Comparison of ENCODE assay signal across 9 mouse cellular contexts in genomic region chr1:19209359-19209745, GRCm38 (mm10). TPM values are rescaled to one million over a fixed set of nuclear protein-coding genes. Genes with fewer than 3 reads are reported as not detected.
DNase-seq lines count a peak whose midpoint lies in the region; ATAC-seq and TF ChIP-seq lines count a peak whose summit lies in the region.
"Had no signal": no experiment of that assay in that cellular context is flagged by ENCODE, and none has a peak within 500 bp of the region (broad histone marks: within the 10 kb centered on the region; RNA-seq: fewer than 3 reads in every experiment).

No protein-coding gene starts in this region.

- TF ChIP-seq CTCF in embryonic fibroblast, embryonic 13.5 days (IDR thresholded peaks at IDR 0.05; ENCODE audit: borderline replicate concordance, insufficient read depth, low read length) = no peak

- H3K9me3 ChIP-seq in kidney, embryonic 16.5 days (ENCODE audit: low read length) = no peaks in the 10 kb centered on the region
- H3K9me3 ChIP-seq in limb, embryonic 10.5 days (replicated peaks) = no peaks in the 10 kb centered on the region
- H3K9me3 ChIP-seq in neural tube, embryonic 15.5 days (replicated peaks) = no peaks in the 10 kb centered on the region
- H3K9me3 ChIP-seq: liver, embryonic 13.5 days had no signal

- no peaks in the 10 kb centered on the region for H3K36me3 ChIP-seq in kidney, embryonic 16.5 days (ENCODE audit: insufficient read depth, low read length)
- H3K36me3 ChIP-seq in limb, embryonic 10.5 days = no peaks in the 10 kb centered on the region
- H3K36me3 ChIP-seq in neural tube, embryonic 15.5 days = no peaks in the 10 kb centered on the region
- H3K36me3 ChIP-seq: liver, embryonic 13.5 days had no signal

- TF ChIP-seq POLR2A in embryonic fibroblast, embryonic 13.5 days (IDR thresholded peaks at IDR 0.05; ENCODE audit: low read depth, low read length) = no peak

- peaks cover 66% of the 10 kb centered on the region for H3K27me3 ChIP-seq in kidney, embryonic 16.5 days (ENCODE audit: insufficient read depth, low read length)
- H3K27me3 ChIP-seq in limb, embryonic 10.5 days (ENCODE audit: low read depth, poor library complexity, severe bottlenecking) = peaks cover 84% of the 10 kb centered on the region
- H3K27me3 ChIP-seq in neural tube, embryonic 15.5 days (replicated peaks) = peaks cover 35% of the 10 kb centered on the region

- ATAC-seq in kidney, embryonic 16.5 days (ENCODE audit: low FRiP score, low TSS enrichment) = no peak
- ATAC-seq in neural tube, embryonic 15.5 days (ENCODE audit: low FRiP score) = no peak
- ATAC-seq in inflammation-experienced regulatory T-cells, adult 6 months = no peak

- peak overlapping the region; percentile 54 for H3K4me3 ChIP-seq in kidney, embryonic 16.5 days (ENCODE audit: low read length)
- peak overlapping the region; percentile 33 for H3K4me3 ChIP-seq in embryonic fibroblast, embryonic 13.5 days (ENCODE audit: insufficient read depth, low read length)
- H3K4me3 ChIP-seq in limb, embryonic 10.5 days = peak overlapping the region; percentile 47
- peak overlapping the region; percentile 38 for H3K4me3 ChIP-seq in neural tube, embryonic 15.5 days (replicated peaks)

- H3K9ac ChIP-seq in kidney, embryonic 16.5 days (replicated peaks; ENCODE audit: low read length) = peak overlapping the region; percentile 63
- H3K9ac ChIP-seq in neural tube, embryonic 15.5 days (replicated peaks) = no peak overlapping the region; the same call in 1 of the 2 replicates
- H3K9ac ChIP-seq: liver, embryonic 13.5 days had no signal

- H3K4me1 ChIP-seq in kidney, embryonic 16.5 days (ENCODE audit: insufficient read depth, low read length) = no peaks in the 10 kb centered on the region
- no peaks in the 10 kb centered on the region for H3K4me1 ChIP-seq in embryonic fibroblast, embryonic 13.5 days (ENCODE audit: control insufficient read depth, insufficient read depth, low read length)
- H3K4me1 ChIP-seq in limb, embryonic 10.5 days = peaks cover 3% of the 10 kb centered on the region
- peaks cover 12% of the 10 kb centered on the region for H3K4me1 ChIP-seq in neural tube, embryonic 15.5 days
- H3K4me1 ChIP-seq: liver, embryonic 13.5 days had no signal

- WGBS in kidney, embryonic 16.5 days = under 1% methylated on average over 10 of the region's 10 CpGs
- WGBS in limb, embryonic 10.5 days = 2% methylated on average over 10 of the region's 10 CpGs
- WGBS in neural tube, embryonic 15.5 days = 1% methylated on average over 10 of the region's 10 CpGs

- H3K27ac ChIP-seq in kidney, embryonic 16.5 days (ENCODE audit: low read length) = peak overlapping the region; percentile 69; the same call in 1 of the 2 replicates
- no peak overlapping the region for H3K27ac ChIP-seq in embryonic fibroblast, embryonic 13.5 days (ENCODE audit: insufficient read depth, low read length)
- peak overlapping the region; percentile 81; the same call in 1 of the 2 replicates for H3K27ac ChIP-seq in limb, embryonic 10.5 days
- H3K27ac ChIP-seq in neural tube, embryonic 15.5 days (replicated peaks) = peak overlapping the region; percentile 54; the same call in 1 of the 2 replicates
- H3K27ac ChIP-seq: gastrocnemius, adult 2 months; liver, embryonic 13.5 days had no signal

- no peak for DNase-seq in kidney, adult 8-10 months
- peak; percentile 31 for DNase-seq in limb, embryonic 10.5 days (ENCODE audit: low spot score)
- no peak for DNase-seq in thymus, postnatal 25 days
- DNase-seq: gastrocnemius, adult 2 months; liver, embryonic 13.5 days had no signal

- peak overlapping the region; percentile 42 for H3K4me2 ChIP-seq in kidney, embryonic 16.5 days (replicated peaks; ENCODE audit: low read depth, low read length)
- peak overlapping the region; percentile 50 for H3K4me2 ChIP-seq in neural tube, embryonic 15.5 days
- H3K4me2 ChIP-seq: liver, embryonic 13.5 days had no signal

RNA-seq across cellular contexts. Expression of gene Tfap2b, which starts 0.6 kb away (rescaled TPM):
- polyA plus RNA-seq in kidney, embryonic 16.5 days (2015; fragmentation: Nextera tagmentation; extraction: Ambion mirVana) = 54.5 and 62.1 TPM in 2 replicates
- polyA plus RNA-seq in embryonic fibroblast, embryonic 13.5 days (2011; ENCODE audit: insufficient read length, low read depth, missing spikeins) = 1.7 and 4.8 TPM in 2 replicates
- 6.7 and 19.7 TPM in 2 replicates for polyA plus RNA-seq in limb, embryonic 10.5 days (2016; fragmentation: Nextera tagmentation; extraction: Ambion mirVana)
- polyA plus RNA-seq in neural tube, embryonic 15.5 days (2015; fragmentation: Nextera tagmentation; extraction: Ambion mirVana) = 29.5 and 46.0 TPM in 2 replicates
- polyA plus RNA-seq in inflammation-experienced regulatory T-cells, adult 6 months (2017; shearing (Covaris generic)) = not detected
